Mouse (Mus musculus) spleen, postnatal 10 days (tissue): Measurements from ENCODE around the gene Tmem183a.

Experiments
- DNase-seq, 2 experiments: peaks; one replicate each; pipeline ENCODE4 v3.0.0; 2021 to 2022; ENCODE audit warnings: low spot score in 2 of 2

Gene Tmem183a

GRCm38 (mm10) chr1:134361857-134362212 lies at the start of gene Tmem183a:
TSS of gene Tmem183a (minus strand) at chr1:134361979.
- DNase-seq, result peak; percentile 97 to 98

GRCm38 (mm10) chr1:134408080-134408479 lies 46.3 kb upstream of the Tmem183a start:
- no peak for DNase-seq

- DNase-seq, result no peak
These were observed 44.6 kb upstream of the Tmem183a start for GRCm38 (mm10) chr1:134406414-134406771.

- DNase-seq, result peak; percentile 74 to 80
These were observed 44.0 kb upstream of the Tmem183a start, which contains the start of gene Cyb5r1 for GRCm38 (mm10) chr1:134405509-134406413. TSS of gene Cyb5r1 (plus strand) at chr1:134405559.

- DNase-seq, result peak in 1 of 2 experiments; percentile 50
These were observed 38.0 kb upstream of the Tmem183a start for GRCm38 (mm10) chr1:134399735-134400134.

- no peak for DNase-seq
These were observed 36.4 kb upstream of the Tmem183a start for GRCm38 (mm10) chr1:134398210-134398609.

GRCm38 (mm10) chr1:134393827-134394226 lies 32.0 kb upstream of the Tmem183a start:
- DNase-seq, result no peak

- DNase-seq, result no peak
These were observed 23.9 kb upstream of the Tmem183a start, which contains the start of gene 4933406M09Rik for GRCm38 (mm10) chr1:134385666-134386065. TSS of gene 4933406M09Rik (plus strand) at chr1:134385940.

GRCm38 (mm10) chr1:134385176-134385575 lies 23.4 kb upstream of the Tmem183a start:
- no peak for DNase-seq

GRCm38 (mm10) chr1:134384581-134384980 lies 22.8 kb upstream of the Tmem183a start:
- DNase-seq, result no peak

GRCm38 (mm10) chr1:134381795-134382625 lies 20.2 kb upstream of the Tmem183a start:
- DNase-seq, result no peak

GRCm38 (mm10) chr1:134381051-134381450 lies 19.3 kb upstream of the Tmem183a start:
- DNase-seq, result no peak

GRCm38 (mm10) chr1:134374124-134374523 lies 12.3 kb upstream of the Tmem183a start:
- no peak for DNase-seq

- DNase-seq, result peak; percentile 50 to 84
These were observed 7.1 kb upstream of the Tmem183a start for GRCm38 (mm10) chr1:134368777-134369337.

GRCm38 (mm10) chr1:134365491-134365890 lies 3.7 kb upstream of the Tmem183a start:
- DNase-seq, result no peak

GRCm38 (mm10) chr1:134363194-134363593 lies 1.4 kb upstream of the Tmem183a start:
- no peak for DNase-seq

GRCm38 (mm10) chr1:134361195-134361856 lies 453 bp downstream of the Tmem183a start:
- DNase-seq, result no peak

GRCm38 (mm10) chr1:134360656-134361055 lies 1.1 kb downstream of the Tmem183a start:
- DNase-seq, result no peak

GRCm38 (mm10) chr1:134357461-134357860 lies 4.3 kb downstream of the Tmem183a start:
- no peak for DNase-seq

- DNase-seq, result no peak
These were observed 8.5 kb downstream of the Tmem183a start for GRCm38 (mm10) chr1:134353326-134353725.

GRCm38 (mm10) chr1:134347791-134348190 lies 14.0 kb downstream of the Tmem183a start:
- DNase-seq, result no peak

- DNase-seq, result no peak
These were observed 16.7 kb downstream of the Tmem183a start for GRCm38 (mm10) chr1:134345075-134345474.
